Mouse (Mus musculus) embryonic fibroblast, embryonic 13.5 days (primary cell): Measurements from ENCODE around the gene Pde11a.

Experiments used
- CTCF ChIP-seq: IDR thresholded peaks from 2 replicates; pipeline ENCODE4 v1.5.1; 2011; ENCODE audit warnings: mild to moderate bottlenecking, control low read depth, low read length, moderate library complexity, borderline replicate concordance; ENCODE audit not compliant: insufficient read depth
- POLR2A ChIP-seq: IDR thresholded peaks from 2 replicates; pipeline ENCODE4 v1.6.1; 2011; ENCODE audit warnings: low read depth, mild to moderate bottlenecking, control low read depth, low read length, moderate library complexity

DNA sequence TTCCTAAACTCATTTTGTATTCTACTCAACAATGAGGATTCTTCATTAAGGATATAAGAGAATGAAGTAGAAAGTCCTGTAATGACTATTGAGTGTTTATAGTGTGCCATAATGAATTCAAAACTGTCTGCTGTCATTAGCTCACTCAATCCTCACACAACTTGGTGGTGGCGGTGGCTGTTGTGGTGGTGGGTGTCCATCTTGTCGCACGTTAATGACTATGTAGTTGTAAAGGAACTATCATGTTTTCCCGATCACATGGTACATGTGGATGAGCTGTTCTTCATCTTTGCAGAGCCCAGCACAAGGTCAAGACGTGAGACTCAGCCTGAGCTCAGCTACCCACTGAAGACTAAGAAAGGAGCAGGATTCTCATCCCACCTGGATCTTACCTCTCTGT, 242.7 kb downstream of the Pde11a start:
- no peak for TF ChIP-seq POLR2A
- no peak for TF ChIP-seq CTCF
